Mouse (Mus musculus): ENCODE measurements around the gene Prps1.

- TF ChIP-seq CTCF (IDR thresholded peaks at IDR 0.05) = no peak
- TF ChIP-seq EP300 (IDR thresholded peaks at IDR 0.05; ENCODE audit: insufficient read depth, low read depth, low read length) = no peak
- no peak for TF ChIP-seq POLR2A (IDR thresholded peaks at IDR 0.05; ENCODE audit: insufficient read depth, low read depth, low read length)
Measured at GRCm38 (mm10) chrX:140431981-140432380, 24.4 kb upstream of the Prps1 start.
